Mouse (Mus musculus) cortical plate, adult 2 months (tissue): Measurements from ENCODE around the gene Hmgcr.

Experiments used
- CTCF ChIP-seq: fragments of 200-500 bp; IDR thresholded peaks from 2 replicates; pipeline ENCODE4 v1.5.1; 2011; ENCODE audit warnings: mild to moderate bottlenecking, control low read depth, low read length; ENCODE audit not compliant: insufficient read depth; ENCODE audit errors: extremely low read depth
- POLR2A ChIP-seq: fragments of 200-500 bp; IDR thresholded peaks from 2 replicates; pipeline ENCODE4 v1.6.1; 2011; ENCODE audit warnings: mild to moderate bottlenecking, low read length, control low read depth; ENCODE audit not compliant: insufficient read depth; ENCODE audit errors: extremely low read depth

GRCm38 (mm10) chr13:96684779-96685178 lies 14.0 kb upstream of the Hmgcr start:
- TF ChIP-seq CTCF (no peak), POLR2A (no peak)
